Mouse (Mus musculus) E14TG2a.4 (cell line): ENCODE data around the gene Limk2.

Source experiments
- H3K27me3 ChIP-seq: 2 replicates; pipeline ENCODE4 v1.6.1; 2014; ENCODE audit warnings: low read length, control low read depth; ENCODE audit not compliant: insufficient read depth
- H3K36me3 ChIP-seq: 2 replicates; pipeline ENCODE4 v1.6.1; 2014; ENCODE audit warnings: low read length, control low read depth; ENCODE audit not compliant: insufficient read depth
- H3K4me1 ChIP-seq: replicated peaks from 2 replicates; pipeline ENCODE4 v1.6.1; 2014; ENCODE audit warnings: low read depth, low read length, control low read depth
- H3K4me3 ChIP-seq: replicated peaks from 2 replicates; pipeline ENCODE4 v1.5.1; 2014; ENCODE audit warnings: mild to moderate bottlenecking, low read length
- H3K9me3 ChIP-seq: 2 replicates; pipeline ENCODE4 v1.6.1; 2014; ENCODE audit warnings: low read length, control low read depth
- CTCF ChIP-seq: conservative IDR thresholded peaks from 2 replicates; pipeline ENCODE4 v1.5.1; 2014; ENCODE audit warnings: low read length
- NANOG ChIP-seq: IDR thresholded peaks from 2 replicates; pipeline ENCODE4 v1.6.1; 2014; ENCODE audit warnings: borderline replicate concordance, low read length, mixed read lengths
- POU5F1 ChIP-seq: IDR thresholded peaks from 2 replicates; pipeline ENCODE4 v1.6.1; 2014; ENCODE audit warnings: low read length, borderline replicate concordance

The Limk2 gene

DNA sequence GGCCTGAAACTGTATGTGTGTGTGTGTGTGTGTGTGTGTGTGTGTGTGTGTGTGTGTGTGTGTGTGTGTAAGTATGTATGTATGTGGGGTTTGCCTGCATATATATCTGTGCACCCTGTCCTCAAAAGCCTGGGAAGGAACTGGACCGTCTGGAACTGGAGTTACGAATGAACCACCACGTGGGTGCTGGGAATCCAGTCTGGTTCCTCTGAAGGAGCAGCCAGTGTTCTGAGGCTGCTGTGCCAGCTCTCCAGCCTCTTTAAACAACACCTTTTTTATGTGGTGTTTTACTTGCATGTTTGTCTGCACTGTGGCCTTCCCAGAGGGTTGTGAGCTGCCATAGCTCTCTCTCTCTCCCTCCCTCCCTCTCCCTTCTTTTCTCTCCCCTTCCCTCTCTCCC lies 72.4 kb downstream of the Limk2 start:
- H3K4me3 ChIP-seq, result peak overlapping the region; percentile 39
- peaks cover 9% of the 10 kb centered on the region; the same call in 1 of the 2 replicates for H3K9me3 ChIP-seq
- peaks cover 27% of the 10 kb centered on the region for H3K36me3 ChIP-seq
- no peaks in the 10 kb centered on the region for H3K27me3 ChIP-seq
- peaks cover 82% of the 10 kb centered on the region for H3K4me1 ChIP-seq
- TF ChIP-seq POU5F1 (no peak), NANOG (no peak), CTCF (no peak)

DNA sequence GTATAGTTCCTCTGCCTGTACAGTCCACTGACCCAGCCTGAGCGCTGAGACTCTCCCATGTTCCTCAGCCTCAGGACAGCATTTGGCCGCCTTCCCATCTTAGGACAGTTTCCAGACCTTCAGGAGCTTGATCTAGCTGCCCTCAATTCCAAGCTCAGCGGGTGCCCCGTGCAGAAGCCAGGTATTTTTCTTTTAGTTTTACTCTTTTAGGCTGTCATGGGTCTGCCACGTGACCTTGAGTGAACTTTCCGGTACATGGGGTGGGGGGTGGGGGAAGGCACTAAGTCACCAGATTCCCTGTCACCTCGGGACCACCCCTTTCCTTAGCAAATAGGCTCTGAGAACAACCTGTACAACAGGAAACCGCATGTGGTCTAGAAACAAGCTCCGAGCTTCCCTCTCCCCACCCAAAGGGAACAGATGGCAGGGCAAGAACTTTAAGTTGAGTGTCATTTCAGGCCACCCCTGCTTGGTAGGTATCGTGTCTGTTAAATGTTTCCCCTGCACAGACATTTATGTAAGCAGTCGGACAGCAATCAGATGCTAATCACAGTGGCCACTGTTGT lies 73.3 kb downstream of the Limk2 start:
- peaks cover 21% of the 10 kb centered on the region for H3K36me3 ChIP-seq
- peak overlapping the region; percentile 39 for H3K4me3 ChIP-seq
- TF ChIP-seq POU5F1, result no peak
- no peak for TF ChIP-seq CTCF
- no peak for TF ChIP-seq NANOG
- peaks cover 83% of the 10 kb centered on the region for H3K4me1 ChIP-seq
- peaks cover 9% of the 10 kb centered on the region; the same call in 1 of the 2 replicates for H3K9me3 ChIP-seq
- H3K27me3 ChIP-seq, result peaks cover 7% of the 10 kb centered on the region; the same call in 1 of the 2 replicates

DNA sequence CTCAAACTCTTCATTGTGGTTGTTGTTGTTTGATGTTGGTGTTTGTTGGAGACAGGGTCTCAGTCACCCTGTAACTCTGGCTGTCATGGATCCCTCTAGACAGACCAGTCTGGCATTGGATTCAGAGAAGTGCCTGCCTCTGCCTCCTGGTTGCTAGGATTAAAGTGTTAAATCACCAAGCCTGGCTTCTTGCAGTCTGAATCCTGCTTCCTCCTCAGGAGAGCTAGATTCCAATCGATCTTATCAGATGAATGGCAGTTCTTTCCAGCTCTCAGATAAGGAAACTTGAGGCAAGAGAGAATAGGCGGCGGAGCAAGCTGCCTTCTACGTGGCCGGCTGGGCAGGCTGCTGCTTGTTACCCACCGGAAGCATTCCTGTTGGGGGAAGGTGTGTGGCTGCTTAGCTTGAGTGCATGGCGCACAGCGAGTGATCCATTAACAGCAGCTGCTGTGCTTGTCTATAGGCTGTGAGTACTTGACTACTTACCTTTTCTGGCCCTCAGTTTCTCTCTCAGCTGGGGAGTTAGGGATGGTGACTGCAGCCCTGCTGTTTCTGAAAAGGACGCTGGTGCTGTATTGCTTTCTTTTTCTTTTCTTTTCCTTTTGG lies 74.2 kb downstream of the Limk2 start:
- Histone ChIP-seq H3K4me3 (peak overlapping the region; percentile 39), H3K36me3 (peaks cover 18% of the 10 kb centered on the region), H3K9me3 (peaks cover 9% of the 10 kb centered on the region; the same call in 1 of the 2 replicates), H3K4me1 (peaks cover 88% of the 10 kb centered on the region), H3K27me3 (peaks cover 9% of the 10 kb centered on the region; the same call in 1 of the 2 replicates)
- TF ChIP-seq CTCF (no peak), POU5F1 (no peak), NANOG (no peak; the same call in 1 of the 2 replicates)

DNA sequence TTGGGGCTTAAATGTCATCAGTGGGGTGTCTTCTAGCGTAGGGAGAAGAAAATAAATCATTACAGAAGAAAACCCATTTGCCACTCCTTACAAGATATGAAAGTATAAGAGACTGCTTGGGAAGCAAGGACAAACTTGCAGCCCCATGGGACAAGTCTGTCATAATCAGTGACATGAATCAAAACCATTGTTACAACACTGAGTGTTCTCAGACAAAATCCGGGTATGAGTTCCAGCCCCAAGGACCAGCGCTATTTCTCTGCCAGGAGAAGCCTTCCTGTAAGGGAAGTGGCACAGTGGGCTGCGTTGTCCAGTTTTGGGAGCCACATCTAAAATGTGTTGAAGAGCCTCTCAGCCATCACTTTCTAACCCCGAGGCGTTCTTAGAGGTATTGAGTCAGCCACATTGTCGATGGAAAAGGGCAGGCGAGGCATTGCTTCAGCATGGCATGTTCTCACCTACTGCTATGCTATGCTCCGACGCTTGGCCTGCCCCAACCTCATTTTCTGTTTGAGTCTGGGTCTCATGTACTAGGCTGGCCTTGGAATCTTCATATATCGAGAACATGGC lies 74.8 kb downstream of the Limk2 start:
- peaks cover 90% of the 10 kb centered on the region for H3K4me1 ChIP-seq
- H3K4me3 ChIP-seq, result peak overlapping the region; percentile 39
- H3K9me3 ChIP-seq, result peaks cover 9% of the 10 kb centered on the region; the same call in 1 of the 2 replicates
- peaks cover 9% of the 10 kb centered on the region; the same call in 1 of the 2 replicates for H3K27me3 ChIP-seq
- peaks cover 14% of the 10 kb centered on the region; the same call in 1 of the 2 replicates for H3K36me3 ChIP-seq
- TF ChIP-seq CTCF (no peak), NANOG (no peak), POU5F1 (no peak)

DNA sequence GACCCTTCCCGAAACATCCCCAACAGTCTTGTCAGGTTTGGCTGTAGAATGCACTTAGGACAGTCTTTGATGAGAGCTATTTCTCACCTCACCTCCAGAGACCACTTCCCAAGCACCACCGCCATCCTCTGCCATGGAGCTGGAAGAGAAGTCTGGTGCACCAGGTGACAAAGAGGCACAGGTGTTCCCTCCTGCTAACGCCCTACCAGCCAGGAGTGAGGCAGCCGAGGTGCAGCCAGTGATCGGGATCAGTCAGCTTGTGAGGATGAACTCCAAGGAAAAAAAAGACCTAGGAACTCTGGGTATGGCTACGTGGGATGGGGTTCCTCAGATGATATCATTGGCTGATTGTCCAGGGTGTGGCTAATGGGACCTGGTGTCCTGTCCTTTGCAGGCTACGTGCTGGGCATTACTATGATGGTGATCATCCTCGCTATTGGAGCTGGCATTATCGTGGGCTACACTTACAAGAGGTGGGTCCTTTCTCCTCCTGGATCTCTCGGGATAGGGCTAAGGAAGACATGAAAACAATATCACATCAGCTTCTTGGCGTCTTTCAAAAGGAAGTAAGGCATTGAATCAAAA lies 75.8 kb downstream of the Limk2 start:
- Histone ChIP-seq H3K27me3 (peaks cover 9% of the 10 kb centered on the region; the same call in 1 of the 2 replicates), H3K4me1 (peaks cover 92% of the 10 kb centered on the region), H3K4me3 (peak overlapping the region; percentile 79), H3K36me3 (peaks cover 14% of the 10 kb centered on the region; the same call in 1 of the 2 replicates), H3K9me3 (no peaks in the 10 kb centered on the region)
- TF ChIP-seq CTCF (no peak), POU5F1 (no peak), NANOG (no peak)

DNA sequence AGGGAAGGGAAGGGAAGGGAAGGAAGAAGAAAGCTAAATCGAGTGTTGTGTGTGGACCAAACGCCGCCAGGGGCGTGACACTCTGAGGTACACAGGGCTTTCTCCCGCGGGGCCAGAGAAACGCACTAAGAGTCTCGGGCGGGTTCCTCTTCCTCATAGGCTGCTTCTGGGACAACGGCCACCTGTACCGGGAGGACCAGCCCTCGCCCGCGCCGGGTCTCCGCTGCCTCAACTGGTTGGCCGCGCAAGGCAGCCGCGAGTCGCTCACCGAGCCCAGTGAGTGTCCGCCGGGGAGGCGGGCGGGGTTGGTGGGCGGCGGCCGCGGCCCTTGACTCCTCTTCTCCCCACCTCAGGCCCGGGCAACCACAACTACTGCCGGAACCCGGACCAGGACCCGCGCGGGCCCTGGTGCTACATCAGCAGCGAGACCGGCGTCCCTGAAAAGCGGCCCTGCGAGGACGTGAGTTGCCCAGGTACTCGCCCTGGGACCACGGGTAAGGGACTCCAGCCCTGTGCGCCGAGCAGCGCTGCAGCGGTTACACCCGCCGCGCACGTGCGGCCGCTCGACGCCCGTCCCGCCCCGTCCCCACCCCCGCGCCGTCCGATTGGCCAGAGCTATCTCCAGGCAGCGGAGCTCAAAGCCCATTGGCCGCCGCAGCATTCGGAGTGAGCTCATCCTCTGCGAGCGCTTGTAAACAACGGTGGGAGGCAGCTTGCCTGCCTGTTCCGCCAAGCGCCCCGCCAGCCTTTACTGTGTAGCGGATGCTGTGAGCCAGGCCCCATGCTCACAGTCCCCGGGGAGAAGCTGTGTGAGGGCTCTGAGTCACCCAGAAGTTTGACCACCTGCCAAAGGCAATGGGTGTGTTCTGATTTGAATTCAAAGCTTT lies 77.0 kb downstream of the Limk2 start:
- Histone ChIP-seq H3K4me1 (peaks cover 80% of the 10 kb centered on the region), H3K36me3 (peaks cover 14% of the 10 kb centered on the region; the same call in 1 of the 2 replicates), H3K27me3 (peaks cover 9% of the 10 kb centered on the region; the same call in 1 of the 2 replicates), H3K9me3 (no peaks in the 10 kb centered on the region), H3K4me3 (peak overlapping the region; percentile 79)
- TF ChIP-seq CTCF (no peak), NANOG (no peak), POU5F1 (no peak)

DNA sequence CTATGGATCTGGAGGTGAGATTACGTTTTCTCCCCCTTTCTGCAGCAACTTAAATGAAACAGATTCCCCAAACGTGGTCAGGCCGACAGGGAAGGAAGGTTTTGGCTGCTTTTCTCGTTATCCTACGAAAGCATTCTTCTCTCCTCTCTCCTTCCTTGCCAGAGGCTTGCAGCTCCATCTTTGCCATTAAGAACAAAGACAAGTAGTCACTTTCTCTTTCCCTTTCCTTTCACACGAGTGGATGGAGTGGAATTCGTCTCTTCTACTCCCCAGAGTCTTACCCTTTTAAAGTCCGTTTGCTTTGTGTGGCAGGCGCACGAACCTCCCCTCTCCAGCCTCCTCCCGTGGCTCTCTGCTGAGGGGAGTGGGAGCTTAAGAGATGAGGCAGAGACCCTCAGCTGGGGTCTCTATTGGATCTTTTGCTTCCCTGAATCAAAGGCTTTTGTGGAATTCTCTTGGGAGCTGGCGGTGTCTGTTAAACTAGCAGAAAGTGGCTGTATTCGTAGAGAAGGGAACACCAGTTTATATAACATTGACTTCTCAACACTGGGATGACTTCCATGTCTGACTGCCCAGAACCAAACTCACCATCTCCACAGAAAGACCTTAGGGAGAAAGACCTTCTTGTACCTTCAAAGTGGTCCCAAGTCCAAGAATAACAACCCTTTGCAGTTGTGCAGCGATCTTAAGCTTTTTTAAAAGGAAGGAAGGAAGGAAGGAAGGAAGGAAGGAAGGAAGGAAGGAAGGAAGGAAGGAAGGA lies 77.8 kb downstream of the Limk2 start:
- H3K4me1 ChIP-seq, result peaks cover 72% of the 10 kb centered on the region
- TF ChIP-seq CTCF (no peak), POU5F1 (no peak), NANOG (no peak)
- peaks cover 14% of the 10 kb centered on the region; the same call in 1 of the 2 replicates for H3K36me3 ChIP-seq
- peaks cover 9% of the 10 kb centered on the region; the same call in 1 of the 2 replicates for H3K27me3 ChIP-seq
- H3K9me3 ChIP-seq, result no peaks in the 10 kb centered on the region
- H3K4me3 ChIP-seq, result peak overlapping the region; percentile 79
